Mouse (Mus musculus) heart, adult 2 months (tissue): Measurements from ENCODE around the gene Kcnk6. TPM values are rescaled to one million over a fixed set of nuclear protein-coding genes. Genes with fewer than 3 reads are reported as not detected.

Experiments
- DNase-seq, 2 experiments: peaks; one replicate each; pipeline ENCODE4 v3.0.0; 2021
- H3K27ac ChIP-seq: fragments of 200-600 bp; 2 replicates; pipeline ENCODE4 v1.8.1; 2022
- H3K27me3 ChIP-seq: fragments of 200-500 bp; 2 replicates; pipeline ENCODE4 v1.6.1; 2012; ENCODE audit warnings: mild to moderate bottlenecking, low read length, inconsistent platforms, mixed read lengths; ENCODE audit not compliant: control insufficient read depth, insufficient read depth
- H3K36me3 ChIP-seq: fragments of 200-500 bp; 2 replicates; pipeline ENCODE4 v1.6.1; 2012; ENCODE audit warnings: low read length, inconsistent platforms; ENCODE audit not compliant: control insufficient read depth, insufficient read depth
- H3K4me1 ChIP-seq: fragments of 200-500 bp; 2 replicates; pipeline ENCODE4 v1.6.1; 2011; ENCODE audit warnings: low read length; ENCODE audit not compliant: control insufficient read depth, insufficient read depth
- H3K4me3 ChIP-seq: fragments of 200-600 bp; 2 replicates; pipeline ENCODE4 v1.8.1; 2022
- H3K79me2 ChIP-seq: fragments of 200-500 bp; replicated peaks from 2 replicates; pipeline ENCODE4 v1.6.1; 2012; ENCODE audit warnings: mild to moderate bottlenecking, inconsistent platforms, low read length, moderate library complexity, mixed read lengths; ENCODE audit not compliant: control insufficient read depth, insufficient read depth
- H3K9ac ChIP-seq: fragments of 200-500 bp; 2 replicates; pipeline ENCODE4 v1.6.1; 2012; ENCODE audit warnings: low read depth, mild to moderate bottlenecking, control low read depth, inconsistent platforms, low read length, mixed read lengths
- CTCF ChIP-seq: fragments of 200-600 bp; IDR thresholded peaks from 2 replicates; pipeline ENCODE4 v1.8.1; 2022; ENCODE audit warnings: antibody characterized with exemption, mild to moderate bottlenecking, moderate library complexity
- EP300 ChIP-seq: fragments of 200-500 bp; IDR thresholded peaks from 2 replicates; pipeline ENCODE4 v1.6.1; 2011; ENCODE audit warnings: low read depth, low read length, control low read depth; ENCODE audit not compliant: insufficient read depth
- POLR2A ChIP-seq: fragments of 200-500 bp; IDR thresholded peaks from 2 replicates; pipeline ENCODE4 v1.6.1; 2011; ENCODE audit warnings: mild to moderate bottlenecking, low read depth, low read length, control low read depth; ENCODE audit not compliant: insufficient read depth
- WGBS: fragments of 180-500 bp; shearing (Covaris S2); methylation state at CpG from one replicate; pipeline ENCODE4 v1.1.7; 2018; 5-methylcytosine and 5-hydroxymethylcytosine counted together
- intact Hi-C: fragments of 180-260 bp; cut with DNase I; formaldehyde crosslinking; loops from one replicate; pipeline ENCODE4 v1.15.1; 2025
- polyA plus RNA-seq: library from polyadenylated mRNA; depleted of rRNA; stranded (reverse); fragments of >200 nt; gene quantifications from 2 replicates; pipeline ENCODE4 v1.2.3, GENCODE M21; 2012
- total RNA-seq, 2 experiments: library from RNA; stranded (reverse); gene quantifications; 2 replicates each; pipeline ENCODE4 v1.2.3; 2021

The Kcnk6 gene
- total and polyA plus RNA-seq, 3 experiments: 2.9 to 8.4 (median 3.2) TPM

DNA sequence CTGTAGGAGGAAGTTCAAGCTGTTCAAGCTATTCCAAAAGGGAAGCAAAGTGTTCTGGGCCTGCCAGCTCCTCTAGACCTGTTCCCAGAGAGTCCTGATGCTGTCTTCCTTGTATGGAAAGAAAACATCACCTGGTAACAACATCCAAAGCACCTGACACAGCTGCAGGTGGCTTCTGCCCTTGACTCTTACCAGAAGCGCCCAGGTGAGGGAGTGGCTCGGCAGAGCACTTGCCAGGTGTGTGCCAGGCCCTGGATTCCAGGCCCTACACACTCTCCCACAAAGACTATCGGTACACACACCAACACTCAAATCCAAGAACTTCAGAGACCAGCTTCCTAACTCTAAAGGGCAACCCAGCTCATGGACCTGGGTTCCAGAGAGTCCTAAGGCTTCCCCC lies 31.5 kb upstream of the Kcnk6 start:
- H3K27ac ChIP-seq: no peak overlapping the region
- no peaks in the 10 kb centered on the region; the same call in 1 of the 2 replicates for H3K79me2 ChIP-seq
- H3K4me1 ChIP-seq: no peaks in the 10 kb centered on the region
- WGBS: 85% methylated on average over 3 of the region's 3 CpGs
- H3K4me3 ChIP-seq: no peak overlapping the region
- H3K9ac ChIP-seq: no peak overlapping the region
- no peak for DNase-seq
- no peaks in the 10 kb centered on the region for H3K36me3 ChIP-seq
- intact Hi-C loops: no loop called here
- no peaks in the 10 kb centered on the region for H3K27me3 ChIP-seq
- TF ChIP-seq POLR2A: no peak

- Histone ChIP-seq H3K27me3 (no peaks in the 10 kb centered on the region), H3K79me2 (no peaks in the 10 kb centered on the region; the same call in 1 of the 2 replicates), H3K9ac (no peak overlapping the region), H3K27ac (peak overlapping the region; percentile 38), H3K36me3 (no peaks in the 10 kb centered on the region), H3K4me1 (no peaks in the 10 kb centered on the region), H3K4me3 (no peak overlapping the region)
- DNase-seq: no peak
- intact Hi-C loops: no loop called here
- TF ChIP-seq EP300 (no peak), POLR2A (no peak), CTCF (no peak)
- 69% methylated on average over 6 of the region's 6 CpGs for WGBS
Observed at GRCm38 (mm10) chr7:29262151-29262550, 29.8 kb upstream of the Kcnk6 start.

GRCm38 (mm10) chr7:29259781-29260730 lies 27.7 kb upstream of the Kcnk6 start:
- no peak overlapping the region for H3K4me3 ChIP-seq
- no peak for DNase-seq
- no peaks in the 10 kb centered on the region for H3K79me2 ChIP-seq
- no peaks in the 10 kb centered on the region for H3K27me3 ChIP-seq
- no peaks in the 10 kb centered on the region for H3K4me1 ChIP-seq
- intact Hi-C loops: no loop called here
- H3K27ac ChIP-seq: no peak overlapping the region
- WGBS: 81% methylated on average over 10 of the region's 10 CpGs
- TF ChIP-seq EP300: no peak
- TF ChIP-seq POLR2A: no peak
- TF ChIP-seq CTCF: no peak
- H3K36me3 ChIP-seq: no peaks in the 10 kb centered on the region
- H3K9ac ChIP-seq: no peak overlapping the region

GRCm38 (mm10) chr7:29257368-29257767 lies 25.1 kb upstream of the Kcnk6 start:
- intact Hi-C loops: no loop called here
- H3K27ac ChIP-seq: no peak overlapping the region
- WGBS: 73% methylated on average over 1 of the region's 1 CpGs
- no peaks in the 10 kb centered on the region for H3K36me3 ChIP-seq
- no peak for TF ChIP-seq CTCF
- no peak for TF ChIP-seq EP300
- no peak for TF ChIP-seq POLR2A
- H3K4me1 ChIP-seq: no peaks in the 10 kb centered on the region
- no peak for DNase-seq
- no peaks in the 10 kb centered on the region for H3K27me3 ChIP-seq
- H3K4me3 ChIP-seq: no peak overlapping the region
- H3K9ac ChIP-seq: no peak overlapping the region
- no peaks in the 10 kb centered on the region for H3K79me2 ChIP-seq

- 73% methylated on average over 4 of the region's 4 CpGs for WGBS
- Histone ChIP-seq H3K79me2 (no peaks in the 10 kb centered on the region), H3K27me3 (no peaks in the 10 kb centered on the region), H3K9ac (no peak overlapping the region), H3K36me3 (no peaks in the 10 kb centered on the region), H3K4me1 (no peaks in the 10 kb centered on the region), H3K4me3 (no peak overlapping the region), H3K27ac (no peak overlapping the region)
- DNase-seq: no peak
- TF ChIP-seq EP300 (no peak), POLR2A (no peak), CTCF (no peak)
- intact Hi-C loops: no loop called here
Observed at GRCm38 (mm10) chr7:29255875-29256274, 23.6 kb upstream of the Kcnk6 start.

- TF ChIP-seq POLR2A (no peak), EP300 (0 out of 2 replicates have a peak, but pooled peaks have one; percentile 15)
- H3K27me3 ChIP-seq: no peaks in the 10 kb centered on the region
Observed at GRCm38 (mm10) chr7:29253842-29254241, 21.5 kb upstream of the Kcnk6 start.

More at GRCm38 (mm10) chr7:29253842-29254241, 21.5 kb upstream of the Kcnk6 start:
- no peaks in the 10 kb centered on the region for H3K36me3 ChIP-seq
- intact Hi-C loops: no loop called here
- no peaks in the 10 kb centered on the region for H3K4me1 ChIP-seq
- no peak for DNase-seq
- H3K9ac ChIP-seq: no peak overlapping the region
- no peak overlapping the region for H3K4me3 ChIP-seq
- 34% methylated on average over 5 of the region's 5 CpGs for WGBS
- H3K79me2 ChIP-seq: no peaks in the 10 kb centered on the region
- H3K27ac ChIP-seq: peak overlapping the region; percentile 9; the same call in 1 of the 2 replicates
